Mouse (Mus musculus) E14TG2a.4 (cell line): ENCODE measurements at regions not wholly inside any gene's neighbourhood (a gene's known extent, or its start where the extent isn't known, plus 50 kb on each side); places are given as distances from the start of the nearest gene placed in this dataset.

Experiments used
- H3K27me3 ChIP-seq: 2 replicates; pipeline ENCODE4 v1.6.1; 2014; ENCODE audit warnings: low read length, control low read depth; ENCODE audit not compliant: insufficient read depth
- H3K36me3 ChIP-seq: 2 replicates; pipeline ENCODE4 v1.6.1; 2014; ENCODE audit warnings: low read length, control low read depth; ENCODE audit not compliant: insufficient read depth
- H3K4me1 ChIP-seq: replicated peaks from 2 replicates; pipeline ENCODE4 v1.6.1; 2014; ENCODE audit warnings: low read depth, low read length, control low read depth
- H3K4me3 ChIP-seq: replicated peaks from 2 replicates; pipeline ENCODE4 v1.5.1; 2014; ENCODE audit warnings: mild to moderate bottlenecking, low read length
- H3K9me3 ChIP-seq: 2 replicates; pipeline ENCODE4 v1.6.1; 2014; ENCODE audit warnings: low read length, control low read depth
- CTCF ChIP-seq: conservative IDR thresholded peaks from 2 replicates; pipeline ENCODE4 v1.5.1; 2014; ENCODE audit warnings: low read length
- NANOG ChIP-seq: IDR thresholded peaks from 2 replicates; pipeline ENCODE4 v1.6.1; 2014; ENCODE audit warnings: borderline replicate concordance, low read length, mixed read lengths
- POU5F1 ChIP-seq: IDR thresholded peaks from 2 replicates; pipeline ENCODE4 v1.6.1; 2014; ENCODE audit warnings: low read length, borderline replicate concordance

DNA sequence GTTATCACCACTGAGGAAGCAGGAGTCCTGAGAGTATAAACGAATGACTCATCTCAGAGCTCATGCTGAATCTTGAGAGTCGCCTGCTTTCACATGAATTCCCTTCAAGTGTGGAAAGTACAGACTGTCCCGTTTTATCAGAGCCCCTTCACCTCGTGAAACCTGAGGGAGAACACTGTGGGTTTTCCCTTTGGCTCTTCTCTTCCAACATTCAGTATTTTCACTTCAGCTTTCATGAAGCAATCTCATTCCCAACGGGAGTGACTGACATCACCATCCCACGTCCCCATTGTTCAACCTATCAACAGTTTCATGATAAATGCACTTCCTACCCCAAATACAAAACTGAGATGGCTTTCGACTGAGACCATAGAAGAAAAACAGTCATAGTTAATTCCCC is 2521.3 kb upstream of the Gm7489 start:
- H3K36me3 ChIP-seq = no peaks in the 10 kb centered on the region
- TF ChIP-seq NANOG (no peak), CTCF (no peak), POU5F1 (no peak)
- H3K9me3 ChIP-seq = no peaks in the 10 kb centered on the region
- H3K4me1 ChIP-seq = no peaks in the 10 kb centered on the region
- no peaks in the 10 kb centered on the region for H3K27me3 ChIP-seq
- no peak overlapping the region for H3K4me3 ChIP-seq

- TF ChIP-seq POU5F1 = no peak
- no peak for TF ChIP-seq CTCF
- TF ChIP-seq NANOG = no peak
- no peaks in the 10 kb centered on the region for H3K27me3 ChIP-seq
- H3K4me3 ChIP-seq = no peak overlapping the region
- no peaks in the 10 kb centered on the region for H3K9me3 ChIP-seq
- no peaks in the 10 kb centered on the region for H3K36me3 ChIP-seq
- H3K4me1 ChIP-seq = no peaks in the 10 kb centered on the region
Observed at GRCm38 (mm10) chr15:51371162-51371561, 2513.5 kb upstream of the Gm7489 start.

DNA sequence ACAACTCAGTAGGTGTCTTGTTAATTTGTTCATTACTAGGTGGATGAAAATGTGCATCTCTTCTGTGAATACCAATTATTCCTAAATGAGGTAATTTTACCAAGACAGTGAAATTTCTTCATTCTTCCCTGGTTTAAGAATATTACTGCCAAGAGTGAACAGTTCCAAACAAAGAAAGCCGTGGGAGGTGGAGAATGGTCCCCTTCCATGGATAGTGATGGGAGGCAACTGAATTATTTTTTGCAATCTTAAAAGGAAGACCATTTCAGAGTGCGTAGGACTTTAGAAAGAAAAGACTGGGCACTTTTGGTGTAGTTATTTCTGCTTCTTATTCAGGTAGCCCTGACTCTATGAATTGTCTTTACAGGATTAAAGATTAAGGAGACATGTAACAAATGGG is 2494.3 kb upstream of the Gm7489 start:
- H3K9me3 ChIP-seq = no peaks in the 10 kb centered on the region
- no peaks in the 10 kb centered on the region for H3K27me3 ChIP-seq
- no peak overlapping the region for H3K4me3 ChIP-seq
- no peaks in the 10 kb centered on the region for H3K36me3 ChIP-seq
- H3K4me1 ChIP-seq = no peaks in the 10 kb centered on the region
- TF ChIP-seq NANOG (no peak), CTCF (no peak), POU5F1 (no peak)

DNA sequence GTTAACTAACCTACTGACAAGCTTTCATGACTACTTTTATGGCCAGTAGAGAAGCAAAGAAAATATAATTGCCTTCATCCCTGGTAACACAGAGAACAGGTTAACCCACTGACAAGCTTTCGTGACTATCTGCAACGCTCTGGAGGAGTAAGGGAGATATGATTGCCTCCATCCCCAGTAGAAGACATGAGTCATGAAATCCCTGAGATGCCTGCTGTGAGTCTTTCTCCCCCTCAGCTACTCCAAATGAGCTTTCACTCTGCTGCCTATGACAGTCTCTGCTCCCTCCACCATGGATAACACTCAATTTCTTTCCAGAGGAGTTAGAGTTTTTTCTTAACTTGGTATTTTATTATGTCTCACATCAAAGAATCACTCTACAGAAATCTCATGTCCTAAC is 2493.4 kb upstream of the Gm7489 start:
- H3K36me3 ChIP-seq = no peaks in the 10 kb centered on the region
- H3K9me3 ChIP-seq = no peaks in the 10 kb centered on the region
- no peak for TF ChIP-seq NANOG
- TF ChIP-seq CTCF = no peak
- no peak for TF ChIP-seq POU5F1

GRCm38 (mm10) chr15:51392449-51393405 is 2492.0 kb upstream of the Gm7489 start:
- no peak overlapping the region for H3K4me3 ChIP-seq
- no peaks in the 10 kb centered on the region for H3K27me3 ChIP-seq
- no peaks in the 10 kb centered on the region for H3K9me3 ChIP-seq
- no peaks in the 10 kb centered on the region for H3K36me3 ChIP-seq
- TF ChIP-seq CTCF = no peak
- H3K4me1 ChIP-seq = no peaks in the 10 kb centered on the region

More for the DNA sequence above, 2493.4 kb upstream of the Gm7489 start:
- H3K4me3 ChIP-seq = no peak overlapping the region
- H3K27me3 ChIP-seq = no peaks in the 10 kb centered on the region
- no peaks in the 10 kb centered on the region for H3K4me1 ChIP-seq

GRCm38 (mm10) chr15:51395961-51396360 is 2488.7 kb upstream of the Gm7489 start:
- Histone ChIP-seq H3K4me3 (no peak overlapping the region), H3K36me3 (no peaks in the 10 kb centered on the region), H3K27me3 (no peaks in the 10 kb centered on the region), H3K4me1 (no peaks in the 10 kb centered on the region), H3K9me3 (no peaks in the 10 kb centered on the region)
- TF ChIP-seq POU5F1 (no peak), NANOG (no peak), CTCF (no peak)

DNA sequence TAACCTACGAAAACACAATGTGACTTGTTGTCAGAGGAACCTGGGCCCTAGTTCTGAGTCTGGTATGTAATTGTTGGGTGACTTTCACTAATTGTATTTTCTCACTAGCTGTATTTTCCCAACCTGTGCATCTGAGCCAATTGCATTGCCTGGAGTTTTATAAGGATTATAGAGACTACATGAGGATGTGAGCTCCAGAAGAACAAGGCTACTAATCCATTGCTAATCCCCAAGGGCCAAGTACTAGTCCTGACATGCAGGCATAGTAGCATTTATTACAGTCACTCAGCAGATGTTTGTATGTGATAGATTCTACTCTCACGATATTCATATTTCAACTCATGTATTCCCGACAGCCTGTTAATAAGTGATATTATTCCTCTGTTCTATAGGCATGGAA is 2481.1 kb upstream of the Gm7489 start:
- Histone ChIP-seq H3K4me1 (no peaks in the 10 kb centered on the region), H3K4me3 (no peak overlapping the region), H3K27me3 (no peaks in the 10 kb centered on the region), H3K9me3 (no peaks in the 10 kb centered on the region), H3K36me3 (no peaks in the 10 kb centered on the region)
- TF ChIP-seq NANOG = no peak
- TF ChIP-seq POU5F1 = no peak
- no peak for TF ChIP-seq CTCF

GRCm38 (mm10) chr15:51409791-51410308 is 2474.9 kb upstream of the Gm7489 start:
- Histone ChIP-seq H3K4me3 (no peak overlapping the region), H3K36me3 (no peaks in the 10 kb centered on the region), H3K9me3 (no peaks in the 10 kb centered on the region), H3K4me1 (no peaks in the 10 kb centered on the region), H3K27me3 (no peaks in the 10 kb centered on the region)
- TF ChIP-seq NANOG = no peak
- TF ChIP-seq POU5F1 = no peak
- TF ChIP-seq CTCF = no peak

- Histone ChIP-seq H3K27me3 (no peaks in the 10 kb centered on the region), H3K9me3 (no peaks in the 10 kb centered on the region), H3K4me3 (no peak overlapping the region), H3K4me1 (no peaks in the 10 kb centered on the region), H3K36me3 (no peaks in the 10 kb centered on the region)
- TF ChIP-seq CTCF (no peak), POU5F1 (no peak), NANOG (no peak)
Observed at GRCm38 (mm10) chr15:51411966-51412365, 2472.7 kb upstream of the Gm7489 start.
